Mouse (Mus musculus) liver, embryonic 14.5 days (tissue): ENCODE results near the gene Klhdc8a. TPM values are rescaled to one million over a fixed set of nuclear protein-coding genes. Genes with fewer than 3 reads are reported as not detected.

ENCODE experiments used
- ATAC-seq: fragments of 200-750 bp; cut with Nextera tagmentation; 2 replicates; pipeline ENCODE4 v1.8.0; 2017; ENCODE audit warnings: moderate number of reproducible peaks, mild to moderate bottlenecking, moderate library complexity; ENCODE audit not compliant: insufficient read depth
- DNase-seq, 3 experiments: peaks; one replicate each; pipeline ENCODE4 v3.0.0-alpha.2; 2012 to 2013; ENCODE audit warnings: low read depth in 3 of 3, low spot score in 3 of 3
- H3K27ac ChIP-seq: fragments of 300-500 bp; sonication (generic); 2 replicates; pipeline ENCODE4 v1.5.1; 2014; ENCODE audit warnings: moderate library complexity, mild to moderate bottlenecking, control low read depth, inconsistent platforms
- H3K27me3 ChIP-seq: fragments of 300-500 bp; sonication (generic); 2 replicates; pipeline ENCODE4 v1.6.1; 2014; ENCODE audit warnings: mild to moderate bottlenecking, low read length, moderate library complexity; ENCODE audit not compliant: control insufficient read depth, insufficient read depth
- H3K36me3 ChIP-seq: fragments of 300-500 bp; sonication (generic); replicated peaks from 2 replicates; pipeline ENCODE4 v1.6.1; 2014; ENCODE audit warnings: low read depth; ENCODE audit not compliant: control insufficient read depth, insufficient read depth
- H3K4me1 ChIP-seq, 2 experiments: fragments of 200-500 bp in 1 of 2; fragments of 300-500 bp in 1 of 2; sonication (generic) in 1 of 2; replicated peaks; 2 replicates each; pipeline ENCODE4 v1.6.1; 2012 to 2014; ENCODE audit warnings: antibody characterized with exemption in 1 of 2, inconsistent platforms in 1 of 2, low read length in 1 of 2; ENCODE audit not compliant: control insufficient read depth in 2 of 2, insufficient read depth in 2 of 2
- H3K4me2 ChIP-seq: fragments of 300-500 bp; sonication (generic); 2 replicates; pipeline ENCODE4 v1.6.1; 2014; ENCODE audit warnings: low read depth, mild to moderate bottlenecking, control low read depth, moderate library complexity
- H3K4me3 ChIP-seq, 2 experiments: fragments of 200-500 bp in 1 of 2; fragments of 300-500 bp in 1 of 2; sonication (generic) in 1 of 2; 2 replicates each; pipeline ENCODE4 v1.5.1; 2012 to 2014; ENCODE audit warnings: low read depth in 2 of 2, low read length in 2 of 2, mild to moderate bottlenecking in 2 of 2, control low read depth in 1 of 2, inconsistent platforms in 1 of 2, moderate library complexity in 1 of 2; ENCODE audit not compliant: insufficient read depth in 1 of 2
- H3K9ac ChIP-seq: fragments of 300-500 bp; sonication (generic); replicated peaks from 2 replicates; pipeline ENCODE4 v1.6.1; 2014; ENCODE audit warnings: mild to moderate bottlenecking, control low read depth, moderate library complexity
- H3K9me3 ChIP-seq: fragments of 300-500 bp; sonication (generic); 2 replicates; pipeline ENCODE4 v1.6.1; 2016; ENCODE audit warnings: low read length, mixed read lengths; ENCODE audit not compliant: control insufficient read depth
- CTCF ChIP-seq: IDR thresholded peaks from 2 replicates; pipeline ENCODE4 v1.5.1; 2016; ENCODE audit warnings: antibody characterized with exemption, low read depth, control low read depth
- EP300 ChIP-seq: IDR thresholded peaks from 2 replicates; pipeline ENCODE4 v1.6.1; 2016; ENCODE audit warnings: antibody characterized with exemption, low read depth
- WGBS: fragments of 180-500 bp; shearing (Covaris S2); extraction: QIAGEN DNeasy Blood & Tissue Kit; methylation state at CpG from one replicate; pipeline ENCODE4 v1.1.7; 2014; ENCODE audit not compliant: insufficient replicate concordance; 5-methylcytosine and 5-hydroxymethylcytosine counted together
- polyA plus RNA-seq, 2 experiments: library from polyadenylated mRNA; depleted of rRNA in 1 of 2; stranded (reverse) in 1 of 2; unstranded in 1 of 2; fragments of >200 nt; fragmentation: Nextera tagmentation in 1 of 2; extraction: Ambion mirVana in 1 of 2; gene quantifications; 2 replicates each; pipeline versions ENCODE4 v1.2.1 to v1.2.3; 2012 to 2014

Klhdc8a gene
- polyA plus RNA-seq, 2 experiments: 0.04 to 0.13 TPM

DNA sequence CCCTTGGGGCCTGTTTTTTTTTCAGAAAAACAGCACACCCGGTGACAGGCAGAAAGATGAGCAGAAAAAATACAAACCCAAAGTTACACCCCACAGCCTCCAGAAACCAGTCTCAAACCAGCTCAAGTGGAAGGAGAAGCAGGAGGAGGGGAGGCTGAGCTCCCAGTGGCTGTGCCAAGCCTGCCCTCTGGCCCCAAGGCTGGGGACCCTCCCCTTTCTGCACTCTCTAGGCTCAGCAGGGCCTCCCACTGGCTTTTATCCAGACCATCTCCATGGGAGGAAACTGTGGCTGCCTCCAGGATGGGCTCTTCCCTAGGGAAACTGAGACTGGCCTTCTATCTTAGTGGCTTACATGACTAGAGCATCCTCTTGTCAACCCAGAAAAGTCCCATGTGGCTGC is 58.4 kb downstream of the Klhdc8a start:
- Histone ChIP-seq H3K4me1 (no peaks in the 10 kb centered on the region), H3K4me3 (no peak overlapping the region), H3K9ac (no peak overlapping the region), H3K4me2 (no peak overlapping the region), H3K27me3 (no peaks in the 10 kb centered on the region), H3K36me3 (peaks cover 76% of the 10 kb centered on the region), H3K9me3 (no peaks in the 10 kb centered on the region), H3K27ac (no peak overlapping the region; the same call in 1 of the 2 replicates)
- 77% methylated on average over 1 of the region's 1 CpGs for WGBS
- no peak for TF ChIP-seq EP300
- no peak for TF ChIP-seq CTCF
- ATAC-seq (no peak), DNase-seq (no peak)

Other genes with a start within 250 kb of the Klhdc8a start
- 0.02 TPM in 2 replicates for gene Mfsd4a, start 230.6 kb upstream of the Klhdc8a start, polyA plus RNA-seq (2012; rRNA removed)
- gene Mfsd4a, start 230.6 kb upstream of the Klhdc8a start, polyA plus RNA-seq (2014; fragmentation: Nextera tagmentation; extraction: Ambion mirVana): 2.6 and 4.1 TPM in 2 replicates
- gene Cdk18, start 158.9 kb upstream of the Klhdc8a start, polyA plus RNA-seq (2012; rRNA removed): 1.4 and 1.7 TPM in 2 replicates
- 0.67 and 1.2 TPM in 2 replicates for gene Cdk18, start 158.9 kb upstream of the Klhdc8a start, polyA plus RNA-seq (2014; fragmentation: Nextera tagmentation; extraction: Ambion mirVana)
- not detected in 2 replicates for gene Lemd1, start 107.2 kb upstream of the Klhdc8a start, polyA plus RNA-seq (2012; rRNA removed)
- not detected in 2 replicates for gene Lemd1, start 107.2 kb upstream of the Klhdc8a start, polyA plus RNA-seq (2014; fragmentation: Nextera tagmentation; extraction: Ambion mirVana)
- 0.02 TPM in 1 of 2 replicates, not detected in the other for gene AC124108.1, start 107.2 kb upstream of the Klhdc8a start, polyA plus RNA-seq (2012; rRNA removed)
- gene AC124108.1, start 107.2 kb upstream of the Klhdc8a start, polyA plus RNA-seq (2014; fragmentation: Nextera tagmentation; extraction: Ambion mirVana): not detected in 2 replicates
- gene Gm10188, start 68.9 kb upstream of the Klhdc8a start, polyA plus RNA-seq (2012; rRNA removed): not detected in 2 replicates
- gene Gm10188, start 68.9 kb upstream of the Klhdc8a start, polyA plus RNA-seq (2014; fragmentation: Nextera tagmentation; extraction: Ambion mirVana): not detected in 2 replicates
- gene Nuak2, start 17.5 kb downstream of the Klhdc8a start, polyA plus RNA-seq (2012; rRNA removed): 1.0 and 1.2 TPM in 2 replicates
- gene Nuak2, start 17.5 kb downstream of the Klhdc8a start, polyA plus RNA-seq (2014; fragmentation: Nextera tagmentation; extraction: Ambion mirVana): 2.0 and 2.1 TPM in 2 replicates
- 327 and 335 TPM in 2 replicates for gene Tmcc2, start 92.7 kb downstream of the Klhdc8a start, polyA plus RNA-seq (2012; rRNA removed)
- gene Tmcc2, start 92.7 kb downstream of the Klhdc8a start, polyA plus RNA-seq (2014; fragmentation: Nextera tagmentation; extraction: Ambion mirVana): 285 and 306 TPM in 2 replicates
- 3.3 and 4.0 TPM in 2 replicates for gene Dstyk, start 118.9 kb downstream of the Klhdc8a start, polyA plus RNA-seq (2012; rRNA removed)
- 3.6 TPM in 2 replicates for gene Dstyk, start 118.9 kb downstream of the Klhdc8a start, polyA plus RNA-seq (2014; fragmentation: Nextera tagmentation; extraction: Ambion mirVana)
- gene Rbbp5, start 178.7 kb downstream of the Klhdc8a start, polyA plus RNA-seq (2012; rRNA removed): 13.0 and 16.3 TPM in 2 replicates
- gene Rbbp5, start 178.7 kb downstream of the Klhdc8a start, polyA plus RNA-seq (2014; fragmentation: Nextera tagmentation; extraction: Ambion mirVana): 19.9 and 20.0 TPM in 2 replicates
- 1.1 and 1.3 TPM in 2 replicates for gene Tmem81, start 207.6 kb downstream of the Klhdc8a start, polyA plus RNA-seq (2012; rRNA removed)
- 0.66 and 0.88 TPM in 2 replicates for gene Tmem81, start 207.6 kb downstream of the Klhdc8a start, polyA plus RNA-seq (2014; fragmentation: Nextera tagmentation; extraction: Ambion mirVana)
- gene Cntn2, start 244.6 kb downstream of the Klhdc8a start, polyA plus RNA-seq (2012; rRNA removed): 0.02 and 0.17 TPM in 2 replicates
- 0.05 TPM in 1 of 2 replicates, not detected in the other for gene Cntn2, start 244.6 kb downstream of the Klhdc8a start, polyA plus RNA-seq (2014; fragmentation: Nextera tagmentation; extraction: Ambion mirVana)